Mouse (Mus musculus) kidney, embryonic 16.5 days (tissue): ENCODE measurements around the gene Aco1. TPM values are rescaled to one million over a fixed set of nuclear protein-coding genes. Genes with fewer than 3 reads are reported as not detected.
"Not testable (repeated sequence)": the region's sequence is repeated elsewhere in the genome, so short reads cannot be mapped to it uniquely, and the experiment has no call there.

Experiments
- ATAC-seq: fragments of 200-750 bp; cut with Nextera tagmentation; 2 replicates; pipeline ENCODE4 v1.8.0; 2017; ENCODE audit warnings: moderate TSS enrichment; ENCODE audit not compliant: low FRiP score, low TSS enrichment
- H3K27ac ChIP-seq: fragments of 300-500 bp; sonication (generic); 2 replicates; pipeline ENCODE4 v1.5.1; 2014; ENCODE audit warnings: low read length
- H3K27me3 ChIP-seq: fragments of 300-500 bp; sonication (generic); 2 replicates; pipeline ENCODE4 v1.6.1; 2014; ENCODE audit warnings: low read length, control low read depth, mixed read lengths; ENCODE audit not compliant: insufficient read depth
- H3K36me3 ChIP-seq: fragments of 300-500 bp; sonication (generic); 2 replicates; pipeline ENCODE4 v1.6.1; 2014; ENCODE audit warnings: low read length, control low read depth, mixed read lengths; ENCODE audit not compliant: insufficient read depth
- H3K4me1 ChIP-seq: fragments of 300-500 bp; sonication (generic); 2 replicates; pipeline ENCODE4 v1.6.1; 2014; ENCODE audit warnings: low read length, control low read depth, mixed read lengths; ENCODE audit not compliant: insufficient read depth
- H3K4me2 ChIP-seq: fragments of 300-500 bp; sonication (generic); replicated peaks from 2 replicates; pipeline ENCODE4 v1.6.1; 2014; ENCODE audit warnings: low read depth, low read length
- H3K4me3 ChIP-seq: fragments of 300-500 bp; sonication (generic); 2 replicates; pipeline ENCODE4 v1.5.1; 2014; ENCODE audit warnings: mild to moderate bottlenecking, low read length
- H3K9ac ChIP-seq: fragments of 300-500 bp; sonication (generic); replicated peaks from 2 replicates; pipeline ENCODE4 v1.6.1; 2014; ENCODE audit warnings: low read length
- H3K9me3 ChIP-seq: fragments of 300-500 bp; sonication (generic); 2 replicates; pipeline ENCODE4 v1.6.1; 2016; ENCODE audit warnings: low read length, control low read depth
- WGBS: fragments of 180-500 bp; shearing (Covaris S2); extraction: QIAGEN DNeasy Blood & Tissue Kit; methylation state at CpG from one replicate; pipeline ENCODE4 v1.1.7; 2014; 5-methylcytosine and 5-hydroxymethylcytosine counted together
- polyA plus RNA-seq: library from polyadenylated mRNA; unstranded; fragments of >200 nt; fragmentation: Nextera tagmentation; extraction: Ambion mirVana; gene quantifications from 2 replicates; pipeline ENCODE4 v1.2.1, GENCODE M21; 2015

Gene Aco1
- polyA plus RNA-seq, result 89.4 and 91.0 TPM in 2 replicates

DNA sequence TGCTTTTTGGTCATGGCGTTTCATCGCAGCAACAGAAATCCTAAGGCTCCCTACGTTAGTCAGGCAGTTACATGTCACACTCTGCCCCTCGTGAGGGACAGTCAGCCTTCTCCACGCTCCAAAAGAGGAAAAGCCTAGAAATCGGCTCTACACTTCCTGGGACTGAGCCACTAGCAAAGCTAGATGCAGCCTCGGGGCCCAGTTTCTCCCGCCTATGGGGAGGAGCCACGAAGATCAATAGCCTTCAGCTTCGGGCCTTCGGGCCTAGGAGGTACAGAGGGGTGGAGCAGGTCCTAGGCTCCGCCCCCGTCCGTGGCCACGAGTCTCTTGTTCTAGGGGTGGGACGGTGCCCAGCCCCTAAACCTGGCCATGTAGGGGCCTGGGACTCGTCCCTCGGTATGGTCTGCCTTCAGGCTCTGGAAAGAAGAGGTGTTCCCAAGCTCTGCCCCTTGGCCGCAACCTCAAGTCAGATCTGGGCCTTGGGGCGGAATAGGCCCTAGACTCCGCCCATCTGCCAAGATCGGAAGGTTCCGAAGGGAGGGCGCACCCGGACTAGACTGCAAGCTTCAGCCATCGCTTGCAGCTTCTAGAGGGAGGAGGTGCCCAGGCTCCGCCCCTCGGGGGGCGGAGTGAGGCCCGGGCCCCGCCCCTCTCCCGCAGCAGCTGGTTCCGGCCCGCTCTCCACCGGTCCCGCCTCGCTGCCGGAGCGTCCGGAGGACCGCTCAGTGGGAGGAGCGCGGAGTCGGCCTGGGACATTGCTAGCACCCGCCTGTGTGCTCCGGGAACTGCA is at the start of gene Aco1:
Gene Aco1, plus strand, starts transcription at position 339 of the 790 bp plus-strand sequence.
- Histone ChIP-seq H3K4me2 (peak within 1 kb of the TSS; percentile 70), H3K27me3 (no peaks in the 10 kb centered on the region), H3K36me3 (no peaks in the 10 kb centered on the region), H3K27ac (peak within 1 kb of the TSS; percentile 97), H3K4me1 (peaks cover 21% of the 10 kb centered on the region), H3K9ac (peak within 1 kb of the TSS; percentile 95), H3K4me3 (peak within 1 kb of the TSS; percentile 81), H3K9me3 (no peaks in the 10 kb centered on the region)
- WGBS, result 0% methylated on average over 39 of the region's 46 CpGs
- ATAC-seq, result peak; percentile 97

DNA sequence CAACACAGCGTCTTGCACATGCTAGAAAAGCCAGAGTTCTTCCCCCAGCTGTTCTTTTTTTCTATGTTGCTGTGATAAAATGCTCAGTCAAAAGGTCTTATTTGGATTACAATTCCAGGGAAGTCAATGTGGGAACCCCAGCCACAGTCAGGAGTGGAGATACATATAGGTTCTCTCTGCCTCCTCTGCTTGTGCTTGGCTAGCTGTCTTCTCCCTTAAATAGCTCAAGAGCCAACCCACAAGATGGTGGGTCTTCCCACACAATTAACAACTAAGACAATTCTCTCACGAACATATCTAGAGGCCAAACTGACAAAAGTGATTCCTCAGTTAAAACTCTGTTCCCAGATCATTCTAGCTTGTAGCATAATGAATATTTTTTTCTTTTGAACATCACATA is 47.9 kb upstream of the Aco1 start:
- Histone ChIP-seq H3K4me1 (no peaks in the 10 kb centered on the region), H3K4me2 (no peak overlapping the region), H3K4me3 (no peak overlapping the region), H3K27me3 (no peaks in the 10 kb centered on the region), H3K36me3 (no peaks in the 10 kb centered on the region), H3K27ac (no peak overlapping the region), H3K9ac (no peak overlapping the region), H3K9me3 (no peaks in the 10 kb centered on the region)
- 86% methylated on average over 2 of the region's 2 CpGs for WGBS
- no peak for ATAC-seq

DNA sequence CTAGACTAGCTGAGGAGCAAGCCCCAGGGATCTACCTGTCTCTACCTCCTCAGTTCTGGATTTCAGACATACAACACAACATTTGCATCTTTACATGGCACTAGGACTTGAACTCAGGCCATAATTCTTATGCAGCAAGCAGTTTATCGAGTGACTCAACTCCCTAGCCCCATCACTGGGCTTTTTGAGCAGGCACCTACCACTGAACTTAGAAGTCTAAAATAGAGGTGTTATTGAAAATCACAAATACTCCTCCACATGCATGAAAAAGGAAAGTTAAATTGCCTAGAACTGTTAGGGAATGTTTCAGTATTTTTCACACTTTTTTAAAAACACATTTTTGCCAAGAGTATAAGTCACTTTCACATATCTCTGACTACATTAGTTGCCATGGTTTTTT is 39.9 kb upstream of the Aco1 start:
- Histone ChIP-seq H3K9ac (no peak overlapping the region), H3K9me3 (no peaks in the 10 kb centered on the region), H3K27me3 (no peaks in the 10 kb centered on the region), H3K4me2 (no peak overlapping the region), H3K4me1 (no peaks in the 10 kb centered on the region), H3K4me3 (no peak overlapping the region), H3K27ac (no peak overlapping the region), H3K36me3 (no peaks in the 10 kb centered on the region)
- WGBS, result 82% methylated on average over 1 of the region's 1 CpGs
- ATAC-seq, result no peak

DNA sequence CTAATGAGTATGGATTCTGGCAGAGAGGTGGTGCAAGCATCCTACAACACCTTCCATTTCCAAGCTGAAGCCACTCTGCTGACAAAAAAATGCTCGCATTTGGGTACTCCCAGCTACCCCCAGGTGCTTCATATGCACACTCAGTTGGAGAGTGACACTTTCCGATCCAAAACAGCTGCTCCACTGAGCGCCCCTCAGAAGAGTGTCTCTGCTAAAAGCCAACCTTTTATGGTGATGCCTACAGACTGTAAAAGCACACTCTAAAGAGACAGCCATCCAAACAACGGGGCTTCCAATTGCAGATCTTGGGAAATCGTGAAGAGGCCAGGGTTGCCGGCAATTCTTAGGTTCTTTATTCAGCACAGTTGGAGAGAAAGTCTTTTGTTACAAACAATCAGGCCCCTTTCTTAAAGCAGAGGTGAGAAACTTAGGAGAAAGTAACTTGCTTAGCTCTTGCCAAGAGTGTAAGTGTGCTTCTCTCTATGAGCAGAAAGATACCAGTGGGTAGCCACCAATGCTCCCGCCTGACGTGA is 36.8 kb upstream of the Aco1 start:
- H3K4me2 ChIP-seq, result no peak overlapping the region
- no peak overlapping the region for H3K27ac ChIP-seq
- 50% methylated on average over 8 of the region's 8 CpGs for WGBS
- H3K9me3 ChIP-seq, result no peaks in the 10 kb centered on the region; the same call in 1 of the 2 replicates
- no peaks in the 10 kb centered on the region for H3K36me3 ChIP-seq
- H3K9ac ChIP-seq, result no peak overlapping the region
- H3K4me1 ChIP-seq, result no peaks in the 10 kb centered on the region
- no peaks in the 10 kb centered on the region for H3K27me3 ChIP-seq
- no peak overlapping the region for H3K4me3 ChIP-seq
- no peak for ATAC-seq

DNA sequence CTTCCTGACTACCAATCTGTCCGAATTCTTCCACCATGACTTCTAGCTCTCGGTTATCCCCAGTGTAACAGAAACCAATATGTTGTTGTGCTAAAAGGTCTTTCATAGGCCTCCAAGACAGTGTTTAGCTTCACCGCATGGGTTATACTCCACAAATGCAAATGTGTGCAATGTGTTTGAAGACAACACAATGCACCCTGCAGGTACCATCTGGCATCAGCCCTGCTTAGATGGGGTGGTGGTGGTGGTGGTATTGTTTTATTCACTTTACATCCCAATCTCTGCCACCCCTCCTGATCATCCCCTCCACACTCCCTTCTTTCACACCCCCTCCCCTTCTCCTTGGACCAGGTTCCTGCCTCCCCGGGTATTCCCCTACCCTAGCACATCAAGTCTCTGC is 34.9 kb upstream of the Aco1 start:
- no peak for ATAC-seq
- WGBS, result 86% methylated on average over 4 of the region's 4 CpGs
- no peak overlapping the region for H3K27ac ChIP-seq
- no peaks in the 10 kb centered on the region; the same call in 1 of the 2 replicates for H3K9me3 ChIP-seq
- no peak overlapping the region for H3K9ac ChIP-seq
- no peaks in the 10 kb centered on the region for H3K4me1 ChIP-seq
- H3K27me3 ChIP-seq, result no peaks in the 10 kb centered on the region
- H3K4me2 ChIP-seq, result no peak overlapping the region
- no peaks in the 10 kb centered on the region for H3K36me3 ChIP-seq
- no peak overlapping the region for H3K4me3 ChIP-seq

DNA sequence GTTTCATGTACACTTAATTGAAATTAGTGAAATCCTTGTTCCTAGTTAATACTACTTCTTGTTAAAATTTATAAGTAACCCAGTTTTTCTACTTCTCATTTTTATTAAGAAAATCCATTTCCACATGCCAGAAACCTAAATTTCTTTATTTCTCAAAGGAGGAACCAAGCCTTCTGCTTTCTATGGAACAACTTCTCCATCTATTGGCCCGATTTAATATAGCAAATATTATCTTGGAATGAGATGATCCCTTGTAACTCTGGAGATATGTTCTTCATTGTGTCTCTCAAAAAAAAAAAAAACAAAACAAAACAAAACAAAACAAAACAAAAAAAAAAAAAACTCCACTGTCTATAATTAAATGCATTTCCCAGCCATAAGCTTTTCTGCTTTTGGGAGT is 29.7 kb upstream of the Aco1 start:
- no peaks in the 10 kb centered on the region for H3K4me1 ChIP-seq
- H3K9ac ChIP-seq, result no peak overlapping the region
- no peak for ATAC-seq
- no peaks in the 10 kb centered on the region; the same call in 1 of the 2 replicates for H3K9me3 ChIP-seq
- no peak overlapping the region for H3K4me3 ChIP-seq
- no peaks in the 10 kb centered on the region for H3K27me3 ChIP-seq
- no peaks in the 10 kb centered on the region for H3K36me3 ChIP-seq
- 77% methylated on average over 1 of the region's 1 CpGs for WGBS
- no peak overlapping the region for H3K27ac ChIP-seq
- no peak overlapping the region for H3K4me2 ChIP-seq

DNA sequence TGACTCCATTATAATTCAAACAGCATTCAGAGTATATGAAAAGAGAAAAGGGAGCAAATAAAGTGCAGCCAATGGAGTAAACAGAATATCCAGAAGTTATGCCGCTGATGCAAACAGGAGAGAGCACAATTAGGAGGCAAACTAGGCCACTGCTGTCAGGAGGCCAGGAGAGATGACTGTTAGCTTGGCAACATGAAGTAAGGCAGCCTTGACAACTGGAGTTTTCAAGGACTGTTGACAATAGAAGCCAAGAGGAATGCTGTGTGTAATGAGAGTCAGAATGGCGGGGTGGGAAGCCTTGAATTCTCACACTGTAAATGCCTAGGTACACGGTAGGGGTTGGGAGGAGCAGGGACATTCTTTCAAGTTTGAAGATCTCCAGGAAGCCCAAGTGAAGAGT is 21.7 kb upstream of the Aco1 start:
- H3K4me2 ChIP-seq, result no peak overlapping the region
- H3K36me3 ChIP-seq, result no peaks in the 10 kb centered on the region
- H3K9me3 ChIP-seq, result peaks cover 5% of the 10 kb centered on the region; the same call in 1 of the 2 replicates
- H3K4me3 ChIP-seq, result no peak overlapping the region
- WGBS, result 84% methylated on average over 3 of the region's 3 CpGs
- H3K27ac ChIP-seq, result no peak overlapping the region
- H3K4me1 ChIP-seq, result no peaks in the 10 kb centered on the region
- ATAC-seq, result no peak
- H3K27me3 ChIP-seq, result no peaks in the 10 kb centered on the region
- no peak overlapping the region for H3K9ac ChIP-seq

DNA sequence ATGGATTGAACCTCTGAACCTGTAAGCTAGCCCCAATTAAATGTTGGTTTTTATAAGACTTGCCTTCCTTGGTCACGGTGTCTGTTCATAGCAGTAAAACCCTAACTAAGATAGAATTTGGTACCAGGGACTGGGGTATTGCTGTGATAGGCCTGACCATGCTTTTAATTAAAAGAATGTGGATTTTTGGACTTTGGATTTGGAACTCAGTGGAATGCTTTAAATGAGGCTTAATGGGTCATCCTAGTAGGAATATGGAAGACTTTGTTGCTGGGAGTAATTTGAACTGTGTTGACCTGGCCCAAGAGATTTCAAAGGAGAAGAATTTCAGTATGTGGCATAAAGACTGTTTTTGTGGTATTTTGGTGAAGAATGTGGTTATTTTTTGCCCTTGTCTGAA is 20.6 kb upstream of the Aco1 start:
- not testable (repeated sequence) for H3K4me3 ChIP-seq, H3K27me3 ChIP-seq, H3K9ac ChIP-seq, ATAC-seq, H3K4me1 ChIP-seq, H3K36me3 ChIP-seq, H3K27ac ChIP-seq, H3K9me3 ChIP-seq, H3K4me2 ChIP-seq
- WGBS, result 95% methylated on average over 1 of the region's 1 CpGs

DNA sequence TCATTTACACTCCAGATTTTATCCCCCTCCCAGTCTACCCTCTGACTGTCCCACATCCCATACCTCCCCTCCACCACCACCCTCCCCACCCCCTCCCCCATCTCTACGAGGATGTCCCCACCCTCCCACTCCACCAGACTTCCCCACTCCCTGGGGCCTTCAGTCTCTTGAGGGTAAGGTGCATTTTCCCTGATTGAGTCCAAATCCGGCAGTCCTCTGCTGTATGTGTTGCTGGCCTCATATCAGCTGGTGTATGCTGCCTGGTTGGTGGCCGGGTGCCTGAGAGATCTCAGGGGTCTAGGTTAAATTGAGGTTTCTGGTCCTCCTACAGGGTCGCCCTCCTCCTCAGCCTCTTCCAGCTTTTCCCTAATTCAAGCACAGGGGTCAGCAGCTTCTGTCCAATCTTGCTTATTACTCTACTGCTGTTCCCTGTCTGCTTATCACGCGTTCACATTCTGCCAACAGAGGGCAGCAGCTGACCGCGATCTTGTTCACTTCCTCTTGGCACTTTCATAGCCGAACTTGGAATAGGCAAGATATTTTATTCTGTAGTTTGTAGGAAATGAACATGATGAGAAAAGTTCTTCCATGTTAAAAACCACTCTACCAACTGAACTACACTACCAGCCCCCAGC is 8.3 kb upstream of the Aco1 start:
- H3K36me3 ChIP-seq, result no peaks in the 10 kb centered on the region
- no peaks in the 10 kb centered on the region for H3K4me1 ChIP-seq
- H3K9me3 ChIP-seq, result no peaks in the 10 kb centered on the region
- ATAC-seq, result peak; percentile 75
- H3K27me3 ChIP-seq, result no peaks in the 10 kb centered on the region
- 19% methylated on average over 9 of the region's 9 CpGs for WGBS
- no peak overlapping the region for H3K27ac ChIP-seq
- H3K4me2 ChIP-seq, result no peak overlapping the region
- no peak overlapping the region for H3K4me3 ChIP-seq
- peak overlapping the region; percentile 26; the same call in 1 of the 2 replicates for H3K9ac ChIP-seq

DNA sequence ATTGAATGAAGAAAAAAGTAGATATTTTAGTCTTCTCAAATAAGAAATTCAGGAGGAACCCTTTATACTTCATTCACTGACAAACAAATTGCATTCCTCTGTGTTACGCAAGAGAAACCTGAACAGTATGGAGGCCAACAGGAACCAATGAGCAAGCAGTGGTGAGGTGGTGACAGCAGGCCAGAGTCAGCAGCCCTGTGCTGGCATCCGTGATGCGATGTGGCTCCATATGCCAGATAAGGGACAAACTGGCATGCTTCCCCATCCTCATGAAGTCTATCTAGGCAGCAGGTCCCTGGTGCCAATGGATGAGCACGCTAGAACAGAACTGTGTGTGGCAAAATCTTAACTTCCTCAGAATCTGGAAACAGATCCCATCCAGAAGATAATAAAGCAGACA is 6.4 kb upstream of the Aco1 start:
- Histone ChIP-seq H3K9ac (no peak overlapping the region), H3K27ac (no peak overlapping the region), H3K4me1 (no peaks in the 10 kb centered on the region), H3K4me3 (no peak overlapping the region), H3K36me3 (no peaks in the 10 kb centered on the region), H3K27me3 (no peaks in the 10 kb centered on the region), H3K4me2 (no peak overlapping the region), H3K9me3 (no peaks in the 10 kb centered on the region)
- no peak for ATAC-seq
- 89% methylated on average over 4 of the region's 4 CpGs for WGBS
